Mouse (Mus musculus) lung, postnatal 10 days (tissue): Measurements from ENCODE around the gene Ttc1.

Experiments used
- DNase-seq: peaks from one replicate; pipeline ENCODE4 v3.0.0; 2021

Gene Ttc1

DNA sequence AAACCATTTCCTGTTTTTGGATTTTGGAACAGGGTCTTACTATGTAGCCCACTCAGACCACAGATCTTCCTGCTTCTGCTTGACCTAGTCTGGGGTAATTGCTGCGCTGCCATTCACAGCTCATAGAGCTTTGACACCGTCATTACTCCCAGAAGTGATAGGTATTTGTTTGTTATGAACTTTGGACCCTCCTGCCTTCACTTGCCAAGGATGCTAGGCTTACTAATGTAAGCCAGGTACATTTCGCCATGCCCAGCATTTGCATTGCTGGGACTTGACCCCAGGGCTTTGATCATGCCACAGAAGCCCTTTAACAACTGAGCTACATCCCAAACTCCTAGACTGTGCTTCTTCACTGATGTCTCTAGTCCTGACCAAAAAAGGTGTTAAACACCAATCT, 47.5 kb downstream of the Ttc1 start:
- no peak for DNase-seq

DNA sequence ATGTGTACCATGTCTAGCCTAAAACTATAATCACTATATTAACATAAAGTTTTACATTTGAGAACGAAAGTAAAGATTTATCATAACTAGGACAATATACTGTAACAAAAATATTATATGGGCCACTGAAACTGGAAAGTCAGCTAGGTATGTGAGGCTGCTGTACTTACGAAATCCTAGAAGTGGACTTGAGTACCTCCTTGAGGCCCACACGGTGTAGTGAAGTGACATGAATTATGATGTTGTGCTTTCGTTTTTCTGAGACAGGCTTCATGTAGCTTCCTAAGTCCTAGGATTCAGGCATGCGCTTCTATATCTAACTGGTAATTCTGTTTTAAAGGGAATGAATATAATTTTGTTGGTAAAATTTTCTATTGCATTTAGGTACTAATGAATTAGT, 49.2 kb downstream of the Ttc1 start:
- DNase-seq, result peak; percentile 44

DNA sequence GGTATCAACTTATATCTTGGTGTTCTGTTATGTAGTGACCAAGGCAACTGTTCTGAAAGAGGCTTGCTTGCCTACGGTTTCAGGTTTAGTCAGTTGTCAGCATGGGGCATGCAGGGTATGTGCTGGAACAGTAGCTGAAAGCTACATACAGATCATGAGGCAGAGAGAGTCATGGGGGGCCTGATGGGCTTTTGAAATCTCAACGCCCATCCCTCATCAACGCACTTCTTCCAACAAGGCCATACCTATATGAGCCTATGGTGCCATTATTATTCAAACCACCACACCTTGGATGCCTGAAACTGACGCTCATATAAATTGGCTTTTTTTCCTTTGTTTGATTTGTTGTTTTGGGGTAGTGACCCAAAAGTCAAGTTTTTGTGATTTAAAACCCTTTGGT, 51.2 kb downstream of the Ttc1 start:
- no peak for DNase-seq

DNA sequence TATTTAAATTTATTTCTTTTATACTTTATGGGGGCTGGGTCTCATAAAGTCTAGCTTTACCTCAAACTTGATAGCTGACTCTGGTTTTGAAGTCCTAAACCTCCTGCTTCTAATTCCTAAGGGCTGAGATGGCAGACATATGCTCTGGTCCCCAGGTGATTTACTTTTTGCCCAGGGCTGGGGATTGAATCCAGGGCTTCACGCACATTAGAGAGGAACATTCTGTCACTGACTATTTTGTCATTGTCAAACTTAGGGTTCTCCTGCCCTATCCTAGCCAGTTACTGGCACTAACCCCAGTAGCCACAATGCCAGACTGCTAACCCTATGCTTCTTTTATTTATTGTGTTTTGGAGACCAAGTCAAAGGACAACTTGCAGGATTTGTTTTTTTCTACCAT, 59.0 kb downstream of the Ttc1 start:
- DNase-seq, result no peak

DNA sequence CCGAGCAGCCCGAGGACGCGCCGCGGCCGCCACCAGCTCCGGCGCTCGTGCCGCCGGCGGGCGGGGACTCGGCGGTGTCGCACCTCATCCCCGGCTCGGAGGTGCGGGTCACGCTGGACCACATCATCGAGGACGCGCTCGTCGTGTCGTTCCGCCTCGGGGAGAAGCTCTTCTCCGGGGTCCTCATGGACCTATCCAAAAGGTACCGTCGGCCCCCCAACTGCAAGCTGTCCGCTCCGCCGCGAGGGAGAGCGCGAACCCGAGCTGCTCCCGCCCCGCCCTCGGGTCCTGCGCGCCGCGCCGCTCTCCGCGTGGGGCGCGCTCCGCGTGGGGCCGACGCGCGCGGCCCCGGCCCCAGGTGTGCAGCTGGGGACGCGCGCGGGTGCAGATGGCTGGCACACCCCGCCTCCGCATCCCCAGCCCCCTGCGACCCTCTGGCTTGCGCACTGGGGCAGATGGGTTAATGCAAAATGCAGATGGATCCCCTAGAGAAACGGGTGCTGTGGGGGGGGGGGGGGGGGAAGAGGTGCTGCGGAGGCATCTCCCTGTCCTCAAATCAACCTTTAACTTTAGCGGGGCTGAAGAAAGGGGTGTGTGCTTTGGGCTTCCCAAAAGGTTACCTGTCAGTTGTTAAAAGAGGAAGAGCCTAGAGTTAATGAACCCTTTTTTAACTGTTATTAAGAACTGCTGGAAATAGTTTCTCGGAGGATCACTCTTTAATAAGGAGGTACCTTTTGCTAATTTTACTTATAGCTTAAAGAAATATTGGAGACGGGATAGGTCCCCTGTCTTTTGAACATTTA, 65.2 kb downstream of the Ttc1 start:
- peak; percentile 59 for DNase-seq

DNA sequence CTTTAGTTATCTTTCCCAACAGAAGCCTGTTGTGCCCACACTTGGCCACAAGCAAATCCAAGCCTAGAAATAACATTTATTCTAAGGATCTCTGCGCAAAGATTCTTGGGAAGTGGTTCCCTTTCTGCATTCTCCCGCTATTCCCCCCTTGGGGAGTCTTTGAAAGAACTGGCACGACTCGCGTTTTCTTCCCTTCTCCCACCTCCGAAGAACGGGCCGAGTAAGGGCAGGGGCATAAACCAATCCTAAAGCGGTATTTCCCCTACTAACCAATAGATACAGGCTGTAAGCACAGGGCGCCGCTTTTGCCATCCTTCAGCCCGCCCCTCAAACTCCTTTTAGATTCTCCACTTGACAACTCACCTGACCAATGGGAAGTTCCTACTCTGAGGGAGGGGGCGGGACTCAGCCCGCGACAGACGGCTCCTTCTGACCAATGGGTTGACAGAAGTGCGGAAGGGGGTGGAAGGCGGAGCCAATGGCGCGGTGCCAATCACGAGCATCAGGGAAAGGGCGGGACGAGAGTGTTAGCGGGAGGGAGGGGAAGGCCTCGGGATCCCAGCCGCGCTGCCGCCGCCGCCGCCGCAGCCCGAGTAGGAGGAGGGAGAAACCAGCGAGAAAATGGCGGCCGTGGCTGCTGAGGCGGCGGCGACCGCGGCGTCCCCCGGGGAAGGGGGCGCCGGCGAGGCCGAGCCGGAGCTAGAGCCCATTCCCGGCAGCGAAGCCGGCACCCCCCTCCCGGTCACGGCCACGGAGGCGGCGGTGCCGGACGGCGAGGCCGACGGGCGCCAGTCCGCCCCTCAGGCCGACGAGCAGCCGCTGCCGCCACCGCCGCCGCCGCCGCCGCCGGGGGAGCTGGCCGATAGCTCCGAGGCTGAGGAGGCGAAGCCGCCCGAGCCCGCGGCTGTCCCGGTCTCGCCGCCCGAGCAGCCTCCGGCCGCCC, 66.1 kb downstream of the Ttc1 start, which contains the start of gene Pwwp2a:
Gene Pwwp2a, plus strand, starts transcription at position 527 of the 943 bp plus-strand sequence.
- peak; percentile 100 for DNase-seq
